ENCODE assay signal across 13 mouse cellular contexts in the genomic region with DNA sequence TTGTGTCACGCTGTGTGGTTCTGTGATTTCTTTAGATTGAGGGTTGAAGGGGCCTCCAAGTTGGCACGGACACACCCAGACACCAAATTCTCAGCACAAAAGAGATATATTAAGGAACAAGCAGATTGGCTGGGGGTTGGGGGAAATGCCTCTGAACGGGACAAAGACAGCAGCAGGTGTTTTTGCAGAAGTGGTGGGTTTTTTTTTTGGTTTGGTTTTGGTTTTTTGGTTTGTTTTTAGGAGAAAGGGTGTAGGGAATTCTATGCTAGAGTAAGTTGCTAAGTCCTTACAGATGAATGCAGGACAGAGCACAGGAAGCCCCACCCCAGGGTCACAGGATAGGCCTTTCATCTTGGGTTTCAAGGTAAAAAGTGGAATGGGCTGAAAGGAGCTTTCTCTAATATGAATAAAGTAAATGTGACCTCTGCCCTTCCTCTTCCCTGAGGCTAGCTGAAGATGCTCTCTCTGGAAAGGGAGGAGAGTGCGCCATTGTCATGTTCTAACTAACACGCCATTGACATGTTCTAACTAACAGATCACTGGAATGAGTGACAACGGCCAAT. TPM values are rescaled to one million over a fixed set of nuclear protein-coding genes. Genes with fewer than 3 reads are reported as not detected.
"Had no signal": no experiment of that assay in that cellular context is flagged by ENCODE, and none has a peak within 500 bp of the region (broad histone marks: within the 10 kb centered on the region; RNA-seq: fewer than 3 reads in every experiment).

No protein-coding gene starts in this region.

- H3K4me2 ChIP-seq: limb, embryonic 13.5 days; neural tube, embryonic 12.5 days had no signal

- H3K9me3 ChIP-seq: limb, embryonic 13.5 days; neural tube, embryonic 12.5 days had no signal

- DNase-seq: kidney, adult 9 months; kidney, postnatal 36 days; left cerebral cortex, postnatal 4 days; lung, adult 18-20 months; midbrain, embryonic 14.5 days had no signal

- H3K9ac ChIP-seq: limb, embryonic 13.5 days; liver, embryonic 14.5 days; neural tube, embryonic 12.5 days had no signal

- H3K27ac ChIP-seq: kidney, postnatal 0 days; limb, embryonic 13.5 days; liver, embryonic 14.5 days; neural tube, embryonic 12.5 days had no signal

- H3K4me3 ChIP-seq: limb, embryonic 13.5 days; neural tube, embryonic 12.5 days had no signal

- H3K36me3 ChIP-seq: limb, embryonic 13.5 days; neural tube, embryonic 12.5 days had no signal

- H3K4me1 ChIP-seq: limb, embryonic 13.5 days had no signal

- H3K27me3 ChIP-seq: limb, embryonic 13.5 days; neural tube, embryonic 12.5 days had no signal

RNA-seq across cellular contexts. Expression of a gene that starts 31.7 kb away (rescaled TPM):
- total RNA-seq: layer of hippocampus, adult 18-20 months; layer of hippocampus, postnatal 14 days; left cerebral cortex, postnatal 4 days had no signal
- polyA plus RNA-seq: midbrain, embryonic 14.5 days; neural tube, embryonic 12.5 days had no signal

RNA-seq across cellular contexts. Expression of a gene that starts 53.6 kb away (rescaled TPM):
- total RNA-seq: layer of hippocampus, adult 18-20 months; left cerebral cortex, postnatal 4 days had no signal
- polyA plus RNA-seq: kidney, postnatal 0 days; limb, embryonic 13.5 days; lung, embryonic 16.5 days; midbrain, embryonic 14.5 days; neural tube, embryonic 12.5 days; stomach, embryonic 16.5 days had no signal
